8 mouse cellular contexts compared by ENCODE assay signal in genomic region chr2:172862850-172863468, GRCm38 (mm10).
DNase-seq lines count a peak whose midpoint lies in the region; ATAC-seq and TF ChIP-seq lines count a peak whose summit lies in the region.

No protein-coding gene starts in this region.

- H3K27me3 ChIP-seq in forebrain, postnatal 0 days (ENCODE audit: insufficient read depth, low read length): no peaks in the 10 kb centered on the region
- H3K27me3 ChIP-seq in hindbrain, embryonic 12.5 days: peaks cover 10% of the 10 kb centered on the region; the same call in 1 of the 2 replicates
- no peaks in the 10 kb centered on the region for H3K27me3 ChIP-seq in stomach, embryonic 14.5 days (ENCODE audit: control insufficient read depth, insufficient read depth, low read length)

- intact Hi-C loops in gastrocnemius, adult 2 months (cut with DNase I): no loop called here

- DNase-seq in gastrocnemius, adult 2 months: peak; percentile 40
- DNase-seq in gastrocnemius, adult 8-10 months (ENCODE audit: low spot score in 2 of 2): no peak
- DNase-seq in forebrain, postnatal 0 days: peak; percentile 41
- peak; percentile 31 to 37 for DNase-seq in layer of hippocampus, postnatal 25 days (ENCODE audit: extremely low spot score in 1 of 2, low spot score in 1 of 2)
- DNase-seq in lung, postnatal 14 days: peak; percentile 58
- no peak for DNase-seq in gastrocnemius, postnatal 25 days

- H3K4me3 ChIP-seq in gastrocnemius, adult 2 months: no peak overlapping the region; the same call in 1 of the 2 replicates
- H3K4me3 ChIP-seq in forebrain, postnatal 0 days (ENCODE audit: low read depth, low read length): no peak overlapping the region
- no peak overlapping the region for H3K4me3 ChIP-seq in hindbrain, embryonic 12.5 days
- H3K4me3 ChIP-seq in stomach, embryonic 14.5 days (ENCODE audit: low read depth, low read length): no peak overlapping the region; the same call in 1 of the 2 replicates

- peak overlapping the region; percentile 36 for H3K4me2 ChIP-seq in forebrain, postnatal 0 days (ENCODE audit: low read depth)
- H3K4me2 ChIP-seq in hindbrain, embryonic 12.5 days (replicated peaks): peak overlapping the region; percentile 39
- peak overlapping the region; percentile 34 for H3K4me2 ChIP-seq in stomach, embryonic 14.5 days (replicated peaks; ENCODE audit: low read depth, low read length)

- no peak for TF ChIP-seq CTCF in gastrocnemius, adult 2 months (IDR thresholded peaks at IDR 0.05)
- TF ChIP-seq CTCF in forebrain, postnatal 0 days (IDR thresholded peaks at IDR 0.05; ENCODE audit: low read depth): no peak

- H3K36me3 ChIP-seq in forebrain, postnatal 0 days (ENCODE audit: insufficient read depth): no peaks in the 10 kb centered on the region
- H3K36me3 ChIP-seq in hindbrain, embryonic 12.5 days: no peaks in the 10 kb centered on the region
- no peaks in the 10 kb centered on the region for H3K36me3 ChIP-seq in stomach, embryonic 14.5 days (ENCODE audit: control insufficient read depth, insufficient read depth, low read length)

- no peaks in the 10 kb centered on the region; the same call in 1 of the 2 replicates for H3K4me1 ChIP-seq in forebrain, postnatal 0 days (ENCODE audit: insufficient read depth)
- peaks cover 16% of the 10 kb centered on the region for H3K4me1 ChIP-seq in hindbrain, embryonic 12.5 days
- peaks cover 22% of the 10 kb centered on the region for H3K4me1 ChIP-seq in stomach, embryonic 14.5 days (ENCODE audit: control insufficient read depth, insufficient read depth, low read length)

- H3K9me3 ChIP-seq in forebrain, postnatal 0 days (ENCODE audit: low read length): no peaks in the 10 kb centered on the region
- H3K9me3 ChIP-seq in hindbrain, embryonic 12.5 days (replicated peaks): no peaks in the 10 kb centered on the region
- no peaks in the 10 kb centered on the region for H3K9me3 ChIP-seq in stomach, embryonic 14.5 days (ENCODE audit: control insufficient read depth, low read depth, low read length)

- 0 out of 2 replicates have a peak overlapping the region, but pooled peaks have one; percentile 8 for H3K27ac ChIP-seq in gastrocnemius, adult 2 months
- no peak overlapping the region for H3K27ac ChIP-seq in forebrain, postnatal 0 days (ENCODE audit: low read depth, low read length)
- H3K27ac ChIP-seq in hindbrain, embryonic 12.5 days: no peak overlapping the region
- H3K27ac ChIP-seq in stomach, embryonic 14.5 days (ENCODE audit: low read length): no peak overlapping the region

- peak; percentile 86 for ATAC-seq in forebrain, postnatal 0 days
- ATAC-seq in hindbrain, embryonic 12.5 days (ENCODE audit: low FRiP score): no peak
- peak; percentile 83 for ATAC-seq in stomach, embryonic 14.5 days (ENCODE audit: insufficient number of reproducible peaks, insufficient read depth, low FRiP score, low read depth)

- 30% methylated on average over 29 of the region's 29 CpGs for WGBS in forebrain, postnatal 0 days
- 34% methylated on average over 29 of the region's 29 CpGs for WGBS in hindbrain, embryonic 12.5 days
- 14% methylated on average over 29 of the region's 29 CpGs for WGBS in stomach, embryonic 14.5 days

- H3K9ac ChIP-seq in forebrain, postnatal 0 days: no peak overlapping the region
- no peak overlapping the region for H3K9ac ChIP-seq in hindbrain, embryonic 12.5 days
- no peak overlapping the region for H3K9ac ChIP-seq in stomach, embryonic 14.5 days (replicated peaks; ENCODE audit: low read depth, low read length)

Comparison
In these comparisons a context has a peak if more than half of its experiments do, and no peak if none do; other contexts are left out.
1. DNase-seq: peak in gastrocnemius, adult 2 months (single experiment), forebrain, postnatal 0 days (single experiment), layer of hippocampus, postnatal 25 days (2 of 2) and lung, postnatal 14 days (single experiment); none in gastrocnemius, adult 8-10 months (0 of 2) and gastrocnemius, postnatal 25 days (single experiment).
2. Peak in every context shown above with its lines, with median percentiles within 50 percentile points of each other: H3K4me2 ChIP-seq.